Mouse (Mus musculus) testis, adult 2 months (tissue): ENCODE measurements around the gene Prrt1. TPM values are rescaled to one million over a fixed set of nuclear protein-coding genes. Genes with fewer than 3 reads are reported as not detected.
A peak's percentile ranks its signal among the peaks of the same experiment; 100 is the strongest.

Experiments
- H3K27ac ChIP-seq: fragments of 200-500 bp; 2 replicates; pipeline ENCODE4 v1.5.1; 2012; ENCODE audit warnings: low read depth, low read length; ENCODE audit not compliant: control insufficient read depth, insufficient read depth
- H3K27me3 ChIP-seq: fragments of 200-500 bp; 2 replicates; pipeline ENCODE4 v1.6.1; 2012; ENCODE audit warnings: mild to moderate bottlenecking, low read length, moderate library complexity; ENCODE audit not compliant: control insufficient read depth, insufficient read depth
- H3K36me3 ChIP-seq: fragments of 200-500 bp; 2 replicates; pipeline ENCODE4 v1.6.1; 2012; ENCODE audit warnings: mild to moderate bottlenecking, low read length; ENCODE audit not compliant: control insufficient read depth, insufficient read depth
- H3K4me1 ChIP-seq: fragments of 200-500 bp; 2 replicates; pipeline ENCODE4 v1.6.1; 2012; ENCODE audit warnings: low read length; ENCODE audit not compliant: control insufficient read depth, insufficient read depth
- H3K4me3 ChIP-seq: fragments of 200-500 bp; 2 replicates; pipeline ENCODE4 v1.5.1; 2012; ENCODE audit warnings: low read depth, mild to moderate bottlenecking, low read length, moderate library complexity, mixed read lengths; ENCODE audit not compliant: control insufficient read depth
- CTCF ChIP-seq: fragments of 200-500 bp; IDR thresholded peaks from 2 replicates; pipeline ENCODE4 v1.5.1; 2012; ENCODE audit warnings: low read depth, mild to moderate bottlenecking, inconsistent platforms, low read length, moderate library complexity; ENCODE audit not compliant: control insufficient read depth, insufficient read depth, insufficient replicate concordance
- POLR2A ChIP-seq: fragments of 200-500 bp; IDR thresholded peaks from 2 replicates; pipeline ENCODE4 v1.6.1; 2012; ENCODE audit warnings: low read depth, mild to moderate bottlenecking, inconsistent platforms, low read length, moderate library complexity; ENCODE audit not compliant: control insufficient read depth
- polyA plus RNA-seq: library from polyadenylated mRNA; depleted of rRNA; stranded (reverse); fragments of >200 nt; gene quantifications from 2 replicates; pipeline ENCODE4 v1.2.3, GENCODE M21; 2012

Gene Prrt1
- polyA plus RNA-seq, 1 experiment, result 1.6 TPM

DNA sequence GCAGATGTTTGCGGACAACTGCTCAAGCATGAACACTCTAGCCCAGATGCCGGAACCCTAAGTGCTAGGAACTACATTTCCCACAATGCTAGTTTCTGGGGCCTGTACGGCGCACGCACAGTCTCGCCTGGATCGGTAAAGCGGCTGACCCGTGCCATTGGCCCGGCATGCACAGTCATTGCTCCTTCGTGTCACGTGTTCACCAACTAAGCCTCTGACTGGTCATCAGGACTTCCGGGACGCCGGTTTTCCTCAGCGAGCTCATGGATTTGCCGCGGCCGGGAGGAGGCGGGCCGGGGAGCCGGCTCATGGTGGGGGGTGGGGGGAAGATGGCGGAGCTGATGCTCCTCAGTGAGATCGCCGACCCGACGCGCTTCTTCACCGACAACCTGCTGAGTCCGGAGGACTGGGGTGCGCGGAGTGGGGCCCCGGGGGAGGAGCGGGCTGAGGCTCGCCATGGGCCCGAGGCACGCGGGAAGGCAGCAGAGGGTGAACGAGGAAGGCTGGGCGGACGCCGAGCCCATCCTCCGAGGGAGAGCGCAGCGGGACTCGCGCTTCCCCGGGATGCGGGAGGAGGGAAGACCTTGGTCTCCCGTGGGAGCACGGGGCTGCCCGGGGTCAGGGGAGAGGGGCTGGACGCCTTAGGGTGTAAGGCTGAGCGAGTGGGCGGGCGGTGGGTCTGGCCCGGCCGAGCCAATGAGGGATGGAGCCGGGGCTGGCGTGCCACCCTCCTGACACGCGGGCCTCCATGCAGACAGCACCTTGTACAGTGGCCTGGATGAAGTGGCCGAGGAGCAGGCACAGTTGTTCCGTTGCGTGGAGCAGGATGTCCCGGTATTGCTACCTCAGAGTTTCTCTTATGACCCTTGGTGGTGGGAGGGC is 17.8 kb downstream of the Prrt1 start, which contains the start of gene Atf6b:
TSS of gene Atf6b (plus strand) at position 241 of the 882 bp plus-strand sequence.
- no peaks in the 10 kb centered on the region for H3K27me3 ChIP-seq
- peak; percentile 25; the same call in 1 of the 2 replicates for TF ChIP-seq POLR2A
- no peak for TF ChIP-seq CTCF
- peak within 1 kb of the TSS; percentile 79 for H3K27ac ChIP-seq
- peaks cover 7% of the 10 kb centered on the region for H3K36me3 ChIP-seq
- peak within 1 kb of the TSS; percentile 95 for H3K4me3 ChIP-seq
- peaks cover 21% of the 10 kb centered on the region for H3K4me1 ChIP-seq

GRCm38 (mm10) chr17:34648141-34648890 is 19.0 kb downstream of the Prrt1 start:
- H3K4me1 ChIP-seq, result peaks cover 21% of the 10 kb centered on the region
- H3K27me3 ChIP-seq, result no peaks in the 10 kb centered on the region
- TF ChIP-seq POLR2A, result no peak
- TF ChIP-seq CTCF, result no peak
- H3K27ac ChIP-seq, result no peak overlapping the region
- no peak overlapping the region; the same call in 1 of the 2 replicates for H3K4me3 ChIP-seq
- peaks cover 13% of the 10 kb centered on the region for H3K36me3 ChIP-seq

GRCm38 (mm10) chr17:34649106-34649864 is 20.0 kb downstream of the Prrt1 start:
- Histone ChIP-seq H3K4me1 (peaks cover 17% of the 10 kb centered on the region), H3K4me3 (no peak overlapping the region), H3K36me3 (peaks cover 16% of the 10 kb centered on the region), H3K27me3 (no peaks in the 10 kb centered on the region), H3K27ac (no peak overlapping the region)
- TF ChIP-seq POLR2A (no peak), CTCF (no peak)

GRCm38 (mm10) chr17:34650781-34651180 is 21.4 kb downstream of the Prrt1 start:
- H3K27ac ChIP-seq, result no peak overlapping the region
- TF ChIP-seq CTCF (no peak), POLR2A (no peak)
- H3K4me1 ChIP-seq, result peaks cover 14% of the 10 kb centered on the region
- no peaks in the 10 kb centered on the region for H3K27me3 ChIP-seq
- H3K4me3 ChIP-seq, result no peak overlapping the region
- H3K36me3 ChIP-seq, result peaks cover 16% of the 10 kb centered on the region

DNA sequence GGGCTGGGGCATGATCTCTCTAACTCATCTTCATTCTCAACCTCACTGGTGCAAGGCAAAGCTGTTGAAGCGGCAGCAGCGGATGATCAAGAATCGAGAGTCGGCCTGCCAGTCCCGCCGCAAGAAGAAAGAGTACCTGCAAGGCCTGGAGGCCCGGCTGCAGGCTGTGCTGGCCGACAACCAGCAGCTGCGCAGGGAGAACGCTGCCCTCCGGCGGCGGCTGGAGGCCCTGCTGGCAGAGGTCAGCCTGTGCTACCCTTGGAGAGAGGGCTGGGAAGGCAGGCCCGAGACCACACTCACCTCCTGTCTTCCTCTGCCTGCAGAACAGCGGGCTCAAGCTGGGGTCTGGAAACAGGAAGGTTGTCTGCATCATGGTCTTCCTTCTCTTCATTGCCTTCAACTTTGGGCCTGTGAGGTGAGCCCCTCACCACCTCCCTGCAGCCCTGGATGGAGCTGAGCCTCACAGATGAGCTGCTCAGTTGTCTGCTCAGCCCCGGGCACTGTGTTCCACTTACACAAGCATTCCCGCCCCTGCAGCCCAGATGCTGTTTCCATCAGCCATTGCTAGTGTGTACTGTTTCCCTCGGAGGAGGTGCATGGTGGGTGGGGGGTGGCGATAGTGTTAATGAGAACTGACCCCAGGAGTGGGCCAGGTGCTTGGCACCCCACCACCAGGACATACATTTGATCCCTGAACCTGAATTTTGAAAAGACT is 22.3 kb downstream of the Prrt1 start:
- Histone ChIP-seq H3K4me1 (peaks cover 7% of the 10 kb centered on the region), H3K36me3 (peaks cover 16% of the 10 kb centered on the region), H3K27me3 (no peaks in the 10 kb centered on the region), H3K4me3 (no peak overlapping the region), H3K27ac (no peak overlapping the region)
- TF ChIP-seq CTCF (peak; percentile 23; the same call in 1 of the 2 replicates), POLR2A (no peak)

- no peak overlapping the region for H3K27ac ChIP-seq
- peaks cover 6% of the 10 kb centered on the region for H3K4me1 ChIP-seq
- H3K36me3 ChIP-seq, result peaks cover 16% of the 10 kb centered on the region
- no peak overlapping the region for H3K4me3 ChIP-seq
- no peaks in the 10 kb centered on the region for H3K27me3 ChIP-seq
- TF ChIP-seq CTCF, result no peak
- TF ChIP-seq POLR2A, result no peak
Observed at GRCm38 (mm10) chr17:34652546-34652945, 23.2 kb downstream of the Prrt1 start.
